Mouse (Mus musculus) CH12.LX (cell line): ENCODE measurements around the gene Wdr90.

Experiments used
- CHD2 ChIP-seq: IDR thresholded peaks from 2 replicates; pipeline ENCODE4 v1.6.1; 2011; ENCODE audit warnings: low read length, improper control_type of control experiment
- CTCF ChIP-seq, 2 experiments: IDR thresholded peaks in 1 of 2; conservative IDR thresholded peaks in 1 of 2; 2 replicates each; pipeline ENCODE4 v1.5.1; 2011 to 2012; ENCODE audit warnings: low read depth in 2 of 2, low read length in 2 of 2, improper control_type of control experiment in 1 of 2, inconsistent platforms in 1 of 2, mild to moderate bottlenecking in 1 of 2, moderate library complexity in 1 of 2
- ETS1 ChIP-seq: conservative IDR thresholded peaks from 2 replicates; pipeline ENCODE4 v1.6.1; 2012; ENCODE audit warnings: low read depth, mild to moderate bottlenecking, inconsistent platforms, low read length, improper control_type of control experiment, moderate library complexity
- HCFC1 ChIP-seq: IDR thresholded peaks from 2 replicates; pipeline ENCODE4 v1.6.1; 2012; ENCODE audit warnings: low read depth, mild to moderate bottlenecking, inconsistent platforms, low read length, improper control_type of control experiment
- JUND ChIP-seq: conservative IDR thresholded peaks from 2 replicates; pipeline ENCODE4 v1.6.1; 2011; ENCODE audit warnings: low read depth, low read length, improper control_type of control experiment
- MAFK ChIP-seq: IDR thresholded peaks from 2 replicates; pipeline ENCODE4 v1.6.1; 2011; ENCODE audit warnings: low read length, improper control_type of control experiment; ENCODE audit not compliant: insufficient replicate concordance
- MEF2A ChIP-seq: IDR thresholded peaks from 2 replicates; pipeline ENCODE4 v1.6.1; 2014; ENCODE audit warnings: low read depth, mild to moderate bottlenecking, inconsistent platforms, low read length, improper control_type of control experiment, borderline replicate concordance
- POLR2A ChIP-seq: IDR thresholded peaks from 2 replicates; pipeline ENCODE4 v1.6.1; 2011; ENCODE audit warnings: low read depth, mild to moderate bottlenecking, improper control_type of control experiment, low read length
- TCF12 ChIP-seq: IDR thresholded peaks from 2 replicates; pipeline ENCODE4 v1.6.1; 2014; ENCODE audit warnings: low read depth, mild to moderate bottlenecking, inconsistent platforms, low read length, improper control_type of control experiment
- ZC3H11A ChIP-seq: IDR thresholded peaks from 2 replicates; pipeline ENCODE4 v1.6.1; 2012; ENCODE audit warnings: low read depth, mild to moderate bottlenecking, inconsistent platforms, low read length, improper control_type of control experiment
- ZMIZ1 ChIP-seq: IDR thresholded peaks from 2 replicates; pipeline ENCODE4 v1.6.1; 2012; ENCODE audit warnings: low read depth, mild to moderate bottlenecking, inconsistent platforms, low read length, improper control_type of control experiment

- no peak for TF ChIP-seq JUND
- no peak for TF ChIP-seq ZMIZ1
- TF ChIP-seq POLR2A = no peak
- no peak for TF ChIP-seq CTCF (conservative IDR thresholded peaks at IDR 0.05 in 1 of 2, IDR thresholded peaks at IDR 0.05 in 1 of 2; ENCODE audit: low read depth in 2 of 2, low read length in 2 of 2)
- TF ChIP-seq MEF2A = no peak
- no peak for TF ChIP-seq TCF12
- TF ChIP-seq CHD2 = no peak
- no peak for TF ChIP-seq ETS1
- TF ChIP-seq HCFC1 = no peak
- no peak for TF ChIP-seq ZC3H11A
- TF ChIP-seq MAFK = no peak
Measured at GRCm38 (mm10) chr17:25839455-25840235, 21.7 kb downstream of the Wdr90 start.
